Mouse (Mus musculus): ENCODE results near the gene Rasgrp1. TPM values are rescaled to one million over a fixed set of nuclear protein-coding genes. Genes with fewer than 3 reads are reported as not detected.

Rasgrp1 gene
- polyA plus RNA-seq, 1 experiment from 2014 or later = 0.20 TPM

GRCm38 (mm10) chr2:117249255-117250000 lies 93.4 kb downstream of the Rasgrp1 start, which contains the start of gene Fam98b:
Gene Fam98b (plus strand): TSS chr2:117249739.
- H3K9ac ChIP-seq (ENCODE audit: low read length) = peak within 1 kb of the TSS; percentile 96
- no peaks in the 10 kb centered on the region for H3K27me3 ChIP-seq (ENCODE audit: control insufficient read depth, insufficient read depth, low read length)
- peak within 1 kb of the TSS; percentile 79 for H3K4me3 ChIP-seq (ENCODE audit: low read depth, low read length)
- WGBS = under 1% methylated on average over 33 of the region's 33 CpGs
- ATAC-seq (ENCODE audit: insufficient number of reproducible peaks, low FRiP score, low TSS enrichment, low read depth) = peak; percentile 90
- no peak within 1 kb of the TSS; the same call in 1 of the 2 replicates for H3K27ac ChIP-seq (replicated peaks; ENCODE audit: low read depth, low read length)
- no peaks in the 10 kb centered on the region for H3K4me1 ChIP-seq (ENCODE audit: control insufficient read depth, insufficient read depth, low read length)
- DNase-seq (ENCODE audit: low spot score) = peak; percentile 97
- H3K36me3 ChIP-seq (ENCODE audit: control insufficient read depth, insufficient read depth, low read length) = peaks cover 3% of the 10 kb centered on the region; the same call in 1 of the 2 replicates
- no peaks in the 10 kb centered on the region for H3K9me3 ChIP-seq (ENCODE audit: control insufficient read depth, low read length)
- peak within 1 kb of the TSS; percentile 60 for H3K4me2 ChIP-seq (ENCODE audit: low read depth, severe bottlenecking)

GRCm38 (mm10) chr2:117241953-117242352 lies 100.8 kb downstream of the Rasgrp1 start:
- H3K4me3 ChIP-seq (ENCODE audit: low read depth, low read length) = no peak overlapping the region
- 85% methylated on average over 4 of the region's 4 CpGs for WGBS
- no peak overlapping the region for H3K4me2 ChIP-seq (ENCODE audit: low read depth, severe bottlenecking)
- no peaks in the 10 kb centered on the region for H3K27me3 ChIP-seq (ENCODE audit: control insufficient read depth, insufficient read depth, low read length)
- no peak for ATAC-seq (ENCODE audit: insufficient number of reproducible peaks, low FRiP score, low TSS enrichment, low read depth)
- no peak overlapping the region for H3K27ac ChIP-seq (replicated peaks; ENCODE audit: low read depth, low read length)
- no peaks in the 10 kb centered on the region for H3K9me3 ChIP-seq (ENCODE audit: control insufficient read depth, low read length)
- no peaks in the 10 kb centered on the region for H3K36me3 ChIP-seq (ENCODE audit: control insufficient read depth, insufficient read depth, low read length)
- no peak overlapping the region for H3K9ac ChIP-seq (ENCODE audit: low read length)
- no peak for DNase-seq (ENCODE audit: low spot score)
- no peaks in the 10 kb centered on the region for H3K4me1 ChIP-seq (ENCODE audit: control insufficient read depth, insufficient read depth, low read length)

DNA sequence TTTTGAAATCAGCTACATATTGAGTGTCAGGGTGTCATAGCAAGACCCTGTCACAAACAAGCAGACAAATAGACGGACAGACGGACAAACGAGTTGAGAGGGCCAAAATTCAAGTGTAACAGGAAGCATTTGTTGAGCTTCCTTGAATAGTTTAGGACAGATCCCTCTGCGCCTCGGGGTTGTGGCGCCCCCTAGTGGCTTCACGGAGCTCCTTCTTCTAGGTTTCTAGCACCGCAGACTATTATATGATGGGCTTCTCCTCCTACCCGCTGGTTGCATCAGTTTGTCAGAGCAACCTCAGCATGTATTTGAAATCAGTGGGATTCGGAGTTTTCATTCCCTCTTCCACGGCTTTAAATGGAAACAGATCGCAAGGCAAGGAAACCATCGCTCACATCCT lies 111.5 kb downstream of the Rasgrp1 start:
- Histone ChIP-seq H3K36me3 (ENCODE audit: control insufficient read depth, insufficient read depth, low read length) (no peaks in the 10 kb centered on the region), H3K27me3 (ENCODE audit: control insufficient read depth, insufficient read depth, low read length) (no peaks in the 10 kb centered on the region), H3K4me3 (ENCODE audit: low read depth, low read length) (no peak overlapping the region), H3K4me1 (ENCODE audit: control insufficient read depth, insufficient read depth, low read length) (no peaks in the 10 kb centered on the region), H3K9me3 (ENCODE audit: control insufficient read depth, low read length) (no peaks in the 10 kb centered on the region), H3K9ac (ENCODE audit: low read length) (no peak overlapping the region), H3K4me2 (ENCODE audit: low read depth, severe bottlenecking) (no peak overlapping the region), H3K27ac (replicated peaks; ENCODE audit: low read depth, low read length) (no peak overlapping the region)
- no peak; the same call in 1 of the 2 replicates for ATAC-seq (ENCODE audit: insufficient number of reproducible peaks, low FRiP score, low TSS enrichment, low read depth)
- peak; percentile 93 for DNase-seq (ENCODE audit: low spot score)
- WGBS = 8% methylated on average over 13 of the region's 13 CpGs

GRCm38 (mm10) chr2:117230261-117230660 lies 112.5 kb downstream of the Rasgrp1 start:
- H3K9ac ChIP-seq (ENCODE audit: low read length) = no peak overlapping the region
- DNase-seq (ENCODE audit: low spot score) = no peak
- no peaks in the 10 kb centered on the region for H3K9me3 ChIP-seq (ENCODE audit: control insufficient read depth, low read length)
- no peak for ATAC-seq (ENCODE audit: insufficient number of reproducible peaks, low FRiP score, low TSS enrichment, low read depth)
- 86% methylated on average over 7 of the region's 7 CpGs for WGBS
- no peak overlapping the region for H3K4me3 ChIP-seq (ENCODE audit: low read depth, low read length)
- H3K4me2 ChIP-seq (ENCODE audit: low read depth, severe bottlenecking) = no peak overlapping the region
- H3K27ac ChIP-seq (replicated peaks; ENCODE audit: low read depth, low read length) = no peak overlapping the region
- H3K4me1 ChIP-seq (ENCODE audit: control insufficient read depth, insufficient read depth, low read length) = no peaks in the 10 kb centered on the region
- no peaks in the 10 kb centered on the region for H3K27me3 ChIP-seq (ENCODE audit: control insufficient read depth, insufficient read depth, low read length)
- H3K36me3 ChIP-seq (ENCODE audit: control insufficient read depth, insufficient read depth, low read length) = no peaks in the 10 kb centered on the region

Other genes with a start within 250 kb of the Rasgrp1 start
- 22.2 and 24.6 TPM in 2 replicates for gene Spred1, start 221.6 kb downstream of the Rasgrp1 start, polyA plus RNA-seq (2014; fragmentation: Nextera tagmentation; extraction: Ambion mirVana)
- gene Fam98b, start 93.3 kb downstream of the Rasgrp1 start, polyA plus RNA-seq (2014; fragmentation: Nextera tagmentation; extraction: Ambion mirVana) = 7.6 and 11.1 TPM in 2 replicates

Measured in limb, embryonic 11.5 days (tissue).